Mouse (Mus musculus): ENCODE data around the gene Mroh2a.

Gene Mroh2a

GRCm38 (mm10) chr1:88234646-88235045, 7.9 kb downstream of the Mroh2a start:
- no peak for DNase-seq (ENCODE audit: extremely low spot score, low spot score)

GRCm38 (mm10) chr1:88235046-88235893, 8.5 kb downstream of the Mroh2a start:
- no peak for DNase-seq (ENCODE audit: extremely low spot score, low spot score)

GRCm38 (mm10) chr1:88235894-88236415, 9.2 kb downstream of the Mroh2a start:
- no peak for DNase-seq (ENCODE audit: extremely low spot score, low spot score)

GRCm38 (mm10) chr1:88237311-88237710, 10.5 kb downstream of the Mroh2a start:
- DNase-seq (ENCODE audit: extremely low spot score, low spot score): no peak

- no peak for DNase-seq (ENCODE audit: extremely low spot score, low spot score)
Observed at GRCm38 (mm10) chr1:88238771-88239170, 12.0 kb downstream of the Mroh2a start.

GRCm38 (mm10) chr1:88240072-88240471, 13.3 kb downstream of the Mroh2a start:
- DNase-seq (ENCODE audit: extremely low spot score, low spot score): no peak

GRCm38 (mm10) chr1:88240579-88240978, 13.8 kb downstream of the Mroh2a start:
- no peak for DNase-seq (ENCODE audit: extremely low spot score, low spot score)

GRCm38 (mm10) chr1:88243861-88244260, 17.1 kb downstream of the Mroh2a start:
- no peak for DNase-seq (ENCODE audit: extremely low spot score, low spot score)

GRCm38 (mm10) chr1:88245881-88246280, 19.1 kb downstream of the Mroh2a start:
- no peak for DNase-seq (ENCODE audit: extremely low spot score, low spot score)

GRCm38 (mm10) chr1:88246386-88246785, 19.6 kb downstream of the Mroh2a start:
- DNase-seq (ENCODE audit: extremely low spot score, low spot score): no peak

- DNase-seq (ENCODE audit: extremely low spot score, low spot score): no peak
Observed at GRCm38 (mm10) chr1:88247660-88248059, 20.9 kb downstream of the Mroh2a start.

GRCm38 (mm10) chr1:88248658-88249057, 21.9 kb downstream of the Mroh2a start:
- DNase-seq (ENCODE audit: extremely low spot score, low spot score): no peak

GRCm38 (mm10) chr1:88249596-88249995, 22.8 kb downstream of the Mroh2a start:
- no peak for DNase-seq (ENCODE audit: extremely low spot score, low spot score)

- no peak for DNase-seq (ENCODE audit: extremely low spot score, low spot score)
Observed at GRCm38 (mm10) chr1:88250023-88250422, 23.2 kb downstream of the Mroh2a start.

- no peak for DNase-seq (ENCODE audit: extremely low spot score, low spot score)
Observed at GRCm38 (mm10) chr1:88253106-88253505, 26.3 kb downstream of the Mroh2a start.

GRCm38 (mm10) chr1:88253540-88253939, 26.8 kb downstream of the Mroh2a start:
- DNase-seq (ENCODE audit: extremely low spot score, low spot score): no peak

GRCm38 (mm10) chr1:88254793-88255465, 28.1 kb downstream of the Mroh2a start:
- no peak for DNase-seq (ENCODE audit: extremely low spot score, low spot score)

- no peak for DNase-seq (ENCODE audit: extremely low spot score, low spot score)
Observed at GRCm38 (mm10) chr1:88255466-88255857, 28.7 kb downstream of the Mroh2a start.

- DNase-seq (ENCODE audit: extremely low spot score, low spot score): no peak
Observed at GRCm38 (mm10) chr1:88255989-88256754, 29.4 kb downstream of the Mroh2a start.

GRCm38 (mm10) chr1:88256886-88257663, 30.3 kb downstream of the Mroh2a start:
- DNase-seq (ENCODE audit: extremely low spot score, low spot score): no peak

- DNase-seq (ENCODE audit: extremely low spot score, low spot score): no peak
Observed at GRCm38 (mm10) chr1:88257681-88258080, 30.9 kb downstream of the Mroh2a start.
